Mouse (Mus musculus) thymus, adult 2 months (tissue): ENCODE measurements around the gene Tcf12.

Experiments
- CTCF ChIP-seq: fragments of 200-500 bp; IDR thresholded peaks from 2 replicates; pipeline ENCODE4 v1.5.1; 2012; ENCODE audit warnings: mild to moderate bottlenecking, control low read depth, low read length, moderate library complexity, borderline replicate concordance; ENCODE audit not compliant: control insufficient read depth, poor library complexity, insufficient read depth; ENCODE audit errors: extremely low read depth
- POLR2A ChIP-seq: fragments of 200-500 bp; IDR thresholded peaks from 2 replicates; pipeline ENCODE4 v1.6.1; 2012; ENCODE audit warnings: mild to moderate bottlenecking, low read length, control low read depth, moderate library complexity; ENCODE audit not compliant: control insufficient read depth, poor library complexity, insufficient read depth; ENCODE audit errors: extremely low read depth

- no peak for TF ChIP-seq POLR2A
- TF ChIP-seq CTCF = no peak
Measured at GRCm38 (mm10) chr9:71863338-71863737, 248.3 kb downstream of the Tcf12 start.
